Mouse (Mus musculus): Measurements from ENCODE around the gene 1110008P14Rik.

- TF ChIP-seq CTCF (IDR thresholded peaks at IDR 0.05; ENCODE audit: low read depth) (no peak), EP300 (optimal IDR thresholded peaks at IDR 0.05) (no peak)
These were observed 15.0 kb upstream of the 1110008P14Rik start for GRCm38 (mm10) chr2:32396695-32397094.
